Mouse (Mus musculus) kidney, postnatal 14 days (tissue): ENCODE measurements around the gene Copz2.
A peak's percentile ranks its signal among the peaks of the same experiment; 100 is the strongest.
"Not testable (repeated sequence)": the region's sequence is repeated elsewhere in the genome, so short reads cannot be mapped to it uniquely, and the experiment has no call there.

Experiments used
- DNase-seq: peaks from one replicate; pipeline ENCODE4 v3.0.0; 2022; ENCODE audit warnings: mixed read lengths

Copz2 gene

GRCm38 (mm10) chr11:96849681-96850467 is at the start of gene Copz2:
TSS of gene Copz2 (plus strand) at chr11:96849870.
- DNase-seq = peak; percentile 75

- no peak for DNase-seq
Observed at GRCm38 (mm10) chr11:96805606-96806005, 44.1 kb upstream of the Copz2 start.

- no peak for DNase-seq
Observed at GRCm38 (mm10) chr11:96808066-96808465, 41.6 kb upstream of the Copz2 start.

- no peak for DNase-seq
Observed at GRCm38 (mm10) chr11:96809562-96810235, 40.0 kb upstream of the Copz2 start.

GRCm38 (mm10) chr11:96811188-96811587 is 38.5 kb upstream of the Copz2 start:
- DNase-seq = not testable (repeated sequence)

- no peak for DNase-seq
Observed at GRCm38 (mm10) chr11:96813455-96813854, 36.2 kb upstream of the Copz2 start.

GRCm38 (mm10) chr11:96813920-96814319 is 35.8 kb upstream of the Copz2 start:
- no peak for DNase-seq

GRCm38 (mm10) chr11:96814443-96814842 is 35.2 kb upstream of the Copz2 start:
- DNase-seq = no peak

GRCm38 (mm10) chr11:96815895-96816294 is 33.8 kb upstream of the Copz2 start:
- no peak for DNase-seq

GRCm38 (mm10) chr11:96816494-96816893 is 33.2 kb upstream of the Copz2 start:
- DNase-seq = no peak

- no peak for DNase-seq
Observed at GRCm38 (mm10) chr11:96816979-96817378, 32.7 kb upstream of the Copz2 start.

- DNase-seq = no peak
Observed at GRCm38 (mm10) chr11:96818128-96818710, 31.5 kb upstream of the Copz2 start.

GRCm38 (mm10) chr11:96821956-96822355 is 27.7 kb upstream of the Copz2 start:
- no peak for DNase-seq

GRCm38 (mm10) chr11:96822675-96823470 is 26.8 kb upstream of the Copz2 start:
- DNase-seq = peak; percentile 38

GRCm38 (mm10) chr11:96823471-96823837 is 26.2 kb upstream of the Copz2 start:
- DNase-seq = peak; percentile 13

GRCm38 (mm10) chr11:96823880-96824782 is 25.5 kb upstream of the Copz2 start:
- DNase-seq = peak; percentile 92

GRCm38 (mm10) chr11:96824783-96825495 is 24.7 kb upstream of the Copz2 start:
- peak; percentile 85 for DNase-seq

GRCm38 (mm10) chr11:96826481-96826880 is 23.2 kb upstream of the Copz2 start:
- DNase-seq = peak; percentile 75

- DNase-seq = peak; percentile 58
Observed at GRCm38 (mm10) chr11:96827062-96827581, 22.5 kb upstream of the Copz2 start.

GRCm38 (mm10) chr11:96827917-96828316 is 21.8 kb upstream of the Copz2 start:
- DNase-seq = no peak

GRCm38 (mm10) chr11:96828881-96829280 is 20.8 kb upstream of the Copz2 start:
- DNase-seq = no peak
